Mouse (Mus musculus): ENCODE results near the gene Dand5. TPM values are rescaled to one million over a fixed set of nuclear protein-coding genes. Genes with fewer than 3 reads are reported as not detected.

Dand5 gene
- polyA plus RNA-seq, 1 experiment from 2014 or later = 16.9 TPM

GRCm38 (mm10) chr8:84788896-84789295 is 33.7 kb downstream of the Dand5 start:
- Histone ChIP-seq H3K27me3 (ENCODE audit: control insufficient read depth, insufficient read depth, low read length) (peaks cover 45% of the 10 kb centered on the region), H3K4me2 (ENCODE audit: low read depth, low read length) (no peak overlapping the region), H3K9ac (replicated peaks; ENCODE audit: low read depth, low read length) (no peak overlapping the region), H3K27ac (ENCODE audit: low read depth, low read length) (no peak overlapping the region), H3K9me3 (ENCODE audit: control insufficient read depth, low read length) (no peaks in the 10 kb centered on the region), H3K4me1 (ENCODE audit: control insufficient read depth, insufficient read depth, low read length) (peaks cover 20% of the 10 kb centered on the region; the same call in 1 of the 2 replicates), H3K4me3 (ENCODE audit: low read depth, low read length) (no peak overlapping the region), H3K36me3 (ENCODE audit: control insufficient read depth, insufficient read depth, low read length) (no peaks in the 10 kb centered on the region)
- ATAC-seq (ENCODE audit: low read depth) = no peak
- 18% methylated on average over 11 of the region's 11 CpGs for WGBS

- no peaks in the 10 kb centered on the region for H3K36me3 ChIP-seq (ENCODE audit: control insufficient read depth, insufficient read depth, low read length)
- no peak overlapping the region for H3K9ac ChIP-seq (replicated peaks; ENCODE audit: low read depth, low read length)
- H3K27me3 ChIP-seq (ENCODE audit: control insufficient read depth, insufficient read depth, low read length) = peaks cover 49% of the 10 kb centered on the region
- 11% methylated on average over 14 of the region's 14 CpGs for WGBS
- no peak for ATAC-seq (ENCODE audit: low read depth)
- no peak overlapping the region for H3K4me3 ChIP-seq (ENCODE audit: low read depth, low read length)
- H3K27ac ChIP-seq (ENCODE audit: low read depth, low read length) = no peak overlapping the region
- H3K4me2 ChIP-seq (ENCODE audit: low read depth, low read length) = no peak overlapping the region
- H3K4me1 ChIP-seq (ENCODE audit: control insufficient read depth, insufficient read depth, low read length) = peaks cover 20% of the 10 kb centered on the region; the same call in 1 of the 2 replicates
- no peaks in the 10 kb centered on the region for H3K9me3 ChIP-seq (ENCODE audit: control insufficient read depth, low read length)
Measured at GRCm38 (mm10) chr8:84787523-84788302, 34.9 kb downstream of the Dand5 start.

GRCm38 (mm10) chr8:84786801-84787467 is 35.7 kb downstream of the Dand5 start:
- Histone ChIP-seq H3K27me3 (ENCODE audit: control insufficient read depth, insufficient read depth, low read length) (peaks cover 53% of the 10 kb centered on the region), H3K36me3 (ENCODE audit: control insufficient read depth, insufficient read depth, low read length) (no peaks in the 10 kb centered on the region), H3K4me3 (ENCODE audit: low read depth, low read length) (no peak overlapping the region), H3K4me1 (ENCODE audit: control insufficient read depth, insufficient read depth, low read length) (peaks cover 20% of the 10 kb centered on the region; the same call in 1 of the 2 replicates), H3K27ac (ENCODE audit: low read depth, low read length) (no peak overlapping the region), H3K9me3 (ENCODE audit: control insufficient read depth, low read length) (no peaks in the 10 kb centered on the region), H3K4me2 (ENCODE audit: low read depth, low read length) (peak overlapping the region; percentile 5; the same call in 1 of the 2 replicates), H3K9ac (replicated peaks; ENCODE audit: low read depth, low read length) (no peak overlapping the region)
- 9% methylated on average over 11 of the region's 11 CpGs for WGBS
- ATAC-seq (ENCODE audit: low read depth) = no peak

GRCm38 (mm10) chr8:84785756-84786677 is 36.6 kb downstream of the Dand5 start:
- Histone ChIP-seq H3K4me3 (ENCODE audit: low read depth, low read length) (no peak overlapping the region), H3K27ac (ENCODE audit: low read depth, low read length) (no peak overlapping the region), H3K4me2 (ENCODE audit: low read depth, low read length) (peak overlapping the region; percentile 5; the same call in 1 of the 2 replicates), H3K9me3 (ENCODE audit: control insufficient read depth, low read length) (no peaks in the 10 kb centered on the region), H3K4me1 (ENCODE audit: control insufficient read depth, insufficient read depth, low read length) (peaks cover 20% of the 10 kb centered on the region; the same call in 1 of the 2 replicates), H3K36me3 (ENCODE audit: control insufficient read depth, insufficient read depth, low read length) (no peaks in the 10 kb centered on the region), H3K9ac (replicated peaks; ENCODE audit: low read depth, low read length) (no peak overlapping the region), H3K27me3 (ENCODE audit: control insufficient read depth, insufficient read depth, low read length) (peaks cover 62% of the 10 kb centered on the region)
- ATAC-seq (ENCODE audit: low read depth) = no peak
- 7% methylated on average over 38 of the region's 38 CpGs for WGBS

GRCm38 (mm10) chr8:84785506-84785755 is 37.2 kb downstream of the Dand5 start:
- Histone ChIP-seq H3K4me3 (ENCODE audit: low read depth, low read length) (no peak overlapping the region), H3K27me3 (ENCODE audit: control insufficient read depth, insufficient read depth, low read length) (peaks cover 59% of the 10 kb centered on the region), H3K9ac (replicated peaks; ENCODE audit: low read depth, low read length) (no peak overlapping the region), H3K36me3 (ENCODE audit: control insufficient read depth, insufficient read depth, low read length) (no peaks in the 10 kb centered on the region), H3K9me3 (ENCODE audit: control insufficient read depth, low read length) (no peaks in the 10 kb centered on the region), H3K27ac (ENCODE audit: low read depth, low read length) (no peak overlapping the region), H3K4me1 (ENCODE audit: control insufficient read depth, insufficient read depth, low read length) (peaks cover 20% of the 10 kb centered on the region; the same call in 1 of the 2 replicates), H3K4me2 (ENCODE audit: low read depth, low read length) (peak overlapping the region; percentile 29; the same call in 1 of the 2 replicates)
- 9% methylated on average over 11 of the region's 11 CpGs for WGBS
- ATAC-seq (ENCODE audit: low read depth) = no peak

GRCm38 (mm10) chr8:84784681-84785505 is 37.7 kb downstream of the Dand5 start:
- H3K27ac ChIP-seq (ENCODE audit: low read depth, low read length) = no peak overlapping the region
- H3K4me1 ChIP-seq (ENCODE audit: control insufficient read depth, insufficient read depth, low read length) = peaks cover 17% of the 10 kb centered on the region; the same call in 1 of the 2 replicates
- H3K9ac ChIP-seq (replicated peaks; ENCODE audit: low read depth, low read length) = 0 out of 2 replicates have a peak overlapping the region, but pooled peaks have one; percentile 0
- H3K4me2 ChIP-seq (ENCODE audit: low read depth, low read length) = peak overlapping the region; percentile 29
- ATAC-seq (ENCODE audit: low read depth) = no peak; the same call in 1 of the 2 replicates
- no peaks in the 10 kb centered on the region for H3K36me3 ChIP-seq (ENCODE audit: control insufficient read depth, insufficient read depth, low read length)
- H3K9me3 ChIP-seq (ENCODE audit: control insufficient read depth, low read length) = no peaks in the 10 kb centered on the region
- 4% methylated on average over 48 of the region's 48 CpGs for WGBS
- H3K27me3 ChIP-seq (ENCODE audit: control insufficient read depth, insufficient read depth, low read length) = peaks cover 57% of the 10 kb centered on the region
- H3K4me3 ChIP-seq (ENCODE audit: low read depth, low read length) = no peak overlapping the region

- Histone ChIP-seq H3K27ac (ENCODE audit: low read depth, low read length) (no peak overlapping the region), H3K36me3 (ENCODE audit: control insufficient read depth, insufficient read depth, low read length) (no peaks in the 10 kb centered on the region), H3K9ac (replicated peaks; ENCODE audit: low read depth, low read length) (0 out of 2 replicates have a peak overlapping the region, but pooled peaks have one; percentile 0), H3K4me1 (ENCODE audit: control insufficient read depth, insufficient read depth, low read length) (peaks cover 20% of the 10 kb centered on the region; the same call in 1 of the 2 replicates), H3K4me2 (ENCODE audit: low read depth, low read length) (peak overlapping the region; percentile 29), H3K4me3 (ENCODE audit: low read depth, low read length) (no peak overlapping the region), H3K9me3 (ENCODE audit: control insufficient read depth, low read length) (no peaks in the 10 kb centered on the region), H3K27me3 (ENCODE audit: control insufficient read depth, insufficient read depth, low read length) (peaks cover 57% of the 10 kb centered on the region)
- 2% methylated on average over 33 of the region's 33 CpGs for WGBS
- ATAC-seq (ENCODE audit: low read depth) = no peak
Measured at GRCm38 (mm10) chr8:84783919-84784581, 38.6 kb downstream of the Dand5 start.

Measured in neural tube, embryonic 14.5 days (tissue).